Mouse (Mus musculus) limb, embryonic 14.5 days (tissue): ENCODE measurements at regions not wholly inside any gene's neighbourhood (a gene's known extent, or its start where the extent isn't known, plus 50 kb on each side); places are given as distances from the start of the nearest gene placed in this dataset.

Experiments
- ATAC-seq: fragments of 200-750 bp; cut with Nextera tagmentation; 2 replicates; pipeline ENCODE4 v1.8.0; 2017; ENCODE audit warnings: low read depth, moderate number of reproducible peaks, moderate TSS enrichment; ENCODE audit not compliant: low FRiP score
- DNase-seq: peaks from one replicate; pipeline ENCODE4 v3.0.0-alpha.2; 2015; ENCODE audit warnings: low spot score
- H3K27ac ChIP-seq: fragments of 300-500 bp; sonication (generic); replicated peaks from 2 replicates; pipeline ENCODE4 v1.5.1; 2014; ENCODE audit warnings: low read depth, mild to moderate bottlenecking, low read length, moderate library complexity, mixed read lengths
- H3K27me3 ChIP-seq: fragments of 300-500 bp; sonication (generic); 2 replicates; pipeline ENCODE4 v1.6.1; 2014; ENCODE audit warnings: low read length, mixed read lengths; ENCODE audit not compliant: control insufficient read depth, insufficient read depth
- H3K36me3 ChIP-seq: fragments of 300-500 bp; sonication (generic); 2 replicates; pipeline ENCODE4 v1.6.1; 2014; ENCODE audit warnings: mild to moderate bottlenecking, low read length, moderate library complexity, mixed read lengths; ENCODE audit not compliant: control insufficient read depth, insufficient read depth
- H3K4me1 ChIP-seq: fragments of 300-500 bp; sonication (generic); 2 replicates; pipeline ENCODE4 v1.6.1; 2014; ENCODE audit warnings: antibody characterized with exemption, low read length, mixed read lengths; ENCODE audit not compliant: control insufficient read depth, insufficient read depth
- H3K4me2 ChIP-seq: fragments of 300-500 bp; sonication (generic); replicated peaks from 2 replicates; pipeline ENCODE4 v1.6.1; 2014; ENCODE audit warnings: low read depth, mild to moderate bottlenecking, low read length, moderate library complexity; ENCODE audit not compliant: severe bottlenecking
- H3K4me3 ChIP-seq: fragments of 300-500 bp; sonication (generic); replicated peaks from 2 replicates; pipeline ENCODE4 v1.5.1; 2014; ENCODE audit warnings: low read length
- H3K9ac ChIP-seq: fragments of 300-500 bp; sonication (generic); 2 replicates; pipeline ENCODE4 v1.6.1; 2014; ENCODE audit warnings: mild to moderate bottlenecking, low read depth, low read length, moderate library complexity; ENCODE audit not compliant: severe bottlenecking
- H3K9me3 ChIP-seq: fragments of 300-500 bp; sonication (generic); 2 replicates; pipeline ENCODE4 v1.6.1; 2016; ENCODE audit warnings: low read length; ENCODE audit not compliant: control insufficient read depth
- POLR2A ChIP-seq: fragments of 200-500 bp; IDR thresholded peaks from 2 replicates; pipeline ENCODE4 v1.8.0; 2012; ENCODE audit warnings: inconsistent platforms, mild to moderate bottlenecking, moderate library complexity, borderline replicate concordance; ENCODE audit not compliant: insufficient read depth, insufficient read length; ENCODE audit errors: extremely low read depth
- WGBS: fragments of 180-500 bp; shearing (Covaris S2); extraction: QIAGEN DNeasy Blood & Tissue Kit; methylation state at CpG from one replicate; pipeline ENCODE4 v1.1.7; 2014; 5-methylcytosine and 5-hydroxymethylcytosine counted together

GRCm38 (mm10) chr16:50509529-50509895 lies 77.3 kb upstream of the Bbx start:
- Histone ChIP-seq H3K4me2 (no peak overlapping the region), H3K9me3 (no peaks in the 10 kb centered on the region), H3K9ac (no peak overlapping the region), H3K27me3 (no peaks in the 10 kb centered on the region), H3K4me1 (no peaks in the 10 kb centered on the region), H3K27ac (no peak overlapping the region), H3K4me3 (no peak overlapping the region), H3K36me3 (no peaks in the 10 kb centered on the region)
- no peak for DNase-seq
- ATAC-seq: no peak
- TF ChIP-seq POLR2A: no peak
- WGBS: 63% methylated on average over 4 of the region's 4 CpGs

GRCm38 (mm10) chr16:50508673-50509528 lies 76.7 kb upstream of the Bbx start:
- Histone ChIP-seq H3K4me3 (no peak overlapping the region), H3K27ac (no peak overlapping the region), H3K4me1 (no peaks in the 10 kb centered on the region), H3K27me3 (no peaks in the 10 kb centered on the region), H3K9ac (no peak overlapping the region), H3K4me2 (no peak overlapping the region), H3K9me3 (no peaks in the 10 kb centered on the region), H3K36me3 (no peaks in the 10 kb centered on the region)
- TF ChIP-seq POLR2A: no peak
- 75% methylated on average over 14 of the region's 14 CpGs for WGBS
- DNase-seq: no peak
- ATAC-seq: no peak

GRCm38 (mm10) chr16:50504619-50505018 lies 72.4 kb upstream of the Bbx start:
- H3K36me3 ChIP-seq: no peaks in the 10 kb centered on the region
- 73% methylated on average over 3 of the region's 3 CpGs for WGBS
- no peaks in the 10 kb centered on the region for H3K9me3 ChIP-seq
- TF ChIP-seq POLR2A: no peak
- DNase-seq (no peak), ATAC-seq (no peak)
- H3K9ac ChIP-seq: no peak overlapping the region
- H3K4me2 ChIP-seq: no peak overlapping the region
- no peaks in the 10 kb centered on the region for H3K4me1 ChIP-seq
- H3K4me3 ChIP-seq: no peak overlapping the region
- H3K27me3 ChIP-seq: no peaks in the 10 kb centered on the region
- no peak overlapping the region for H3K27ac ChIP-seq

- ATAC-seq: no peak
- no peak for TF ChIP-seq POLR2A
- Histone ChIP-seq H3K4me2 (no peak overlapping the region), H3K27ac (no peak overlapping the region), H3K4me1 (no peaks in the 10 kb centered on the region), H3K9ac (no peak overlapping the region), H3K36me3 (no peaks in the 10 kb centered on the region), H3K4me3 (no peak overlapping the region), H3K9me3 (no peaks in the 10 kb centered on the region), H3K27me3 (no peaks in the 10 kb centered on the region)
- DNase-seq: no peak
- 75% methylated on average over 7 of the region's 7 CpGs for WGBS
Measured at GRCm38 (mm10) chr16:50498909-50499308, 66.7 kb upstream of the Bbx start.

GRCm38 (mm10) chr16:50493662-50494061 lies 61.5 kb upstream of the Bbx start:
- Histone ChIP-seq H3K27ac (no peak overlapping the region), H3K9ac (no peak overlapping the region), H3K4me2 (no peak overlapping the region), H3K4me1 (no peaks in the 10 kb centered on the region), H3K27me3 (no peaks in the 10 kb centered on the region), H3K36me3 (no peaks in the 10 kb centered on the region), H3K9me3 (no peaks in the 10 kb centered on the region), H3K4me3 (no peak overlapping the region)
- WGBS: 88% methylated on average over 2 of the region's 2 CpGs
- no peak for ATAC-seq
- TF ChIP-seq POLR2A: no peak
- DNase-seq: no peak
